Mouse (Mus musculus) heart, postnatal 25 days (tissue): ENCODE data around the gene Apom. TPM values are rescaled to one million over a fixed set of nuclear protein-coding genes. Genes with fewer than 3 reads are reported as not detected.
A peak's percentile ranks its signal among the peaks of the same experiment; 100 is the strongest.
"Not testable (repeated sequence)": the region's sequence is repeated elsewhere in the genome, so short reads cannot be mapped to it uniquely, and the experiment has no call there.

Experiments
- DNase-seq: peaks from one replicate; pipeline ENCODE4 v3.0.0; 2022; ENCODE audit warnings: low spot score
- intact Hi-C: fragments of 180-260 bp; cut with DNase I; formaldehyde crosslinking; loops from one replicate; pipeline ENCODE4 v1.15.1; 2025
- total RNA-seq, 2 experiments: library from RNA; stranded (reverse); gene quantifications; 2 replicates each; pipeline ENCODE4 v1.2.3; 2021

The Apom gene
- total RNA-seq, 2 experiments from 2014 or later, result not detected

DNA sequence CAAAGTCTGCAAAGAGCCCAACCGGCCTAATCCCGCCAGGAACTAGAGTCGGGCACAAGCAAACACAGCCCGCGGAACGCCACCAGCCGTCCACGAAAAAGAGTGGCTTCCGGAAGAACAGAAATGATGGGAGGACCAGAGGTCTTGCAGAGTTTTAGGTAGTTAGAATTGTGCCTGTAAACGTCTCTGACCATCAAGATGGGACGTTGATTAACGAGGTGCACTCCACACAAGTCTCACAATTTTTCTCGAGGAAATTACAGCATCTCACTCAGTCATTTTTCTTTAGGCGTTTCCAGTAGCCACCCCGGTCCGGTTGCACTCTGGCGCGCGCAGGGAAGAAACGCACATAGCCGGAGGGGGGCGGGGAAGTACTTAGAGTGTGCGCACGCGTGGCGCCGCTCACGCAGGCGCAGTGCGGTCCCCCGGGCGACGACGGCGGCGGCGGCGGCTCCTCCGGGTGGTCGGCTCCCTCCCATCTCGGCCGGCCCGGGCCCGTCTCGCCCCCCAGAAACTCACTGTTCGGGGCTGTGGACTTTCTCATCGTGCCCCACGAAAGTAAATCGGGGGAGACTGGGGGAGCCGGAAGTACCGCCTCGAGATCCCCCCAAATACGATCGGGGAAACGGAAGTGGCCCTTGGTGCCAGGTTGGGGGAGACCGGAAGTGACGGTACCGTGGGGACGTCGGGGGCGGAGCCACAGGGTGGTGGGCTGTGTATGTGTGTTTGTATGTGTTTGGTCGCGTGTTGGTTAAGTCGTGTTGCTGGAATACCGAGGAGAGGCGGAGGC is 3.1 kb upstream of the Apom start, which contains the start of gene Bag6:
TSS of gene Bag6 (plus strand) at position 378 of the 790 bp plus-strand sequence.
- intact Hi-C loops, result no loop called here
- peak; percentile 91 for DNase-seq

DNA sequence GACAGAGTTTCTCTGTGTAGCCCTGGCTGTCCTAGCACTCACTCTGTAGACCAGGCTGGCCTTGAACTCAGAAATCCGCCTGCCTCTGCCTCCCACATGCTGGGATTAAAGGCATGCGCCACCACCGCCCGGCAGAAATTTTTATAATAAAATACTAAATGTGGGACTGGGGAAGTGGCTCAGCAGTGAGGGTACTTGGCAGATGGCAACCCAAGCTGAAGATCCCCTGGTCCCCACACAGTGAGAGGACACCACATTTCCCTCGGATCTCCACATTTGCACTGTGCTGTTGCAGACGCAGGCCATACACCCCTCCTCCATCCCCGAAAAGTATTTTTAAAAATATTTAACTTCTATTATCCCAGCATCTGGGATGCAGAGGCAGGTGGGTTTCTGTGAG is 1.7 kb upstream of the Apom start:
- intact Hi-C loops, result no loop called here
- no peak for DNase-seq

DNA sequence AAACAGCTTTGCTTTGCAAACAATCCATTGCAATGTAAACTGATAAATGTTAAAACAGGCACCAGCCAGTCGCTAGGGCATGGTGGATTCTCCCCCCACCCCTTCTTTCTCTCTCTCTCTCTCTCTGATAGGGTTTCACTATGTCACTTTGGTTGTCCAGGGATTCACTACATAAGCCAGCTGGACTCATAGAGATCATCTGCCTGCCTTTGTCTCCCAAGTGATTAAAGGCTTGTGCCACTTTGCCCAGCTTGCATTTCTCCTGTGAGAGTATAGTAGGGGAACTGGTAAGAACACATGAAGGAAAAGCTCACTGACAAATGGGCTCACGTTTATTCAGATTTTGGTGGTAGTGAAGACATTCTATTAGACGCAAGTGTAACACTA is 317 bp upstream of the Apom start:
- no peak for DNase-seq
- intact Hi-C loops, result no loop called here

DNA sequence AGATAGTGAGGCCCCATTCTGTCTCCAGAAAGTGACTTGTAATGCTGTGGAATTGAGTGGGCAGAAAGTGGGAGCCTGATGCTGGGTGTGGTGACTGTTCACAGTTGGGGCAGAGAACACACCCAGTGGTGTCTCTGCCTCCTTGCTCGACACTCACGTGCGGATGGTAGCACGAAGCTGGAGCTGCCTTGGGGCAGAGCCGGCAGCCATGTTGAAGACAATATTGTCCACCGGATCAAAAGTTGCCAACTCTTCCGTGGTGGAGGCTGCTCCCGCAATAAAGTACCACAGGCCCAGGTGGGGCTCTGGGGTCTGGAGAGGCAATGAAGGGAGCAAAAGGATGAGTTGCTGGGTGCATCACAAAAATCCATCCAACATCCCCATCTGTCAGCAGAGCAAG is 812 bp downstream of the Apom start:
- DNase-seq, result no peak
- intact Hi-C loops, result no loop called here

DNA sequence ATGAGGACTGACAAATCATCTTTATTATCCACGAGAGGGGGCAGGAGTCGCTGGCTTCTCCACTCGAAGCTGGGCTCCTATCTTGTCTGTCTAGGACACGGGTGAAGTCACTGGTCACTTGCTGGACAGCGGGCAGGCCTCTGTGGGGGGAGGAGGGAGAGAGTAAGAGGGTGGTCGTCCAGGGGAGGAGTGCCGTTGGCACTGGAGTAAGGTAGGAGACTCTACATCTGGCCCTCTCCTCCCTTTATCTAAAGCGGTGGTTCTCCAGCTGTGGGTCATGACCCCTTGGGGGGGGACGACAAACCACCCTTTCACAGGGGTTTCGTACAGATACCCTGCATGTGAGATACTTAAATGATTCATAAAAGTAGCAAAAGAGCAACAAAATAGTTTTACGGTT is 2.9 kb downstream of the Apom start:
- intact Hi-C loops, result no loop called here
- DNase-seq, result no peak

DNA sequence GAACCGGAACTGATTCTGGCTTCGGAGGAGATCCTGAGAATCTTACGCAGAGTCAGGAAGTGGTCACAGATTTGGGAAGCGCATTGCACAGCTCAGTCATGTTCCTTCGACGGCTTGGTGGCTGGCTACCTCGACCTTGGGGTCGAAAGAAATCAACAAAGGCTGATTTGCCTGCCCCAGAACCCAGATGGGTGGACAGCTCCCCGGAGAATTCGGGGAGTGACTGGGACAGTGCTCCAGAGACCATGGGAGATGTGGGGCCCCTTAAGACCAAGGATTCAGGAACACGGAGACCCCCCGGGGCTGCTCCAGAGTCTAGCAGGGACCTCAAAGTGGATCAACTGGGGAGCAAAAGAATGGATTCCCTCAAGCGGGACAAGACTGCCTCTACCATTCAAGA is 4.8 kb downstream of the Apom start:
- intact Hi-C loops, result no loop called here
- DNase-seq, result no peak

DNA sequence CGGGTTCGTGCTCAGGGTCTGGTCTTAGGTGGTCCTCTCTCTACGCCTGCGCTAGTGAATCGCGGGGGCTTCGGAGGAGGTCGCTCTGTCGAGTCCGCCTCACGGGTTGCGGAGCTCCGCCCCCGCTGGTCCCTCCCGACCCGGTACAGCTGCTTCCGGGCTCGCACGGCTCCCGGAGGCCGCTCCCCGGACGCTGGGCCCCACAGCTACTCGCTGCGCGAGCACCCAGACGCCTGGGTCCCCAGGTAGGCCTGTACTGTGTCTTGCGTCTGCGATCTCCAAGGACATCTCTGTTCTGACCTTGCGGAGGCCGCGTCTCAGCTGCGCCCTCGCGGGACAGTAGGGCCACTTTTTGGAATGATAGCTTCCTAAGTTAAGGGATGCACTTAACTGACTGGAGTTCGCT is 5.6 kb downstream of the Apom start, which contains the start of gene D17H6S53E:
TSS of gene D17H6S53E (plus strand) at position 168 of the 406 bp plus-strand sequence.
- intact Hi-C loops, result no loop called here
- peak; percentile 67 for DNase-seq

DNA sequence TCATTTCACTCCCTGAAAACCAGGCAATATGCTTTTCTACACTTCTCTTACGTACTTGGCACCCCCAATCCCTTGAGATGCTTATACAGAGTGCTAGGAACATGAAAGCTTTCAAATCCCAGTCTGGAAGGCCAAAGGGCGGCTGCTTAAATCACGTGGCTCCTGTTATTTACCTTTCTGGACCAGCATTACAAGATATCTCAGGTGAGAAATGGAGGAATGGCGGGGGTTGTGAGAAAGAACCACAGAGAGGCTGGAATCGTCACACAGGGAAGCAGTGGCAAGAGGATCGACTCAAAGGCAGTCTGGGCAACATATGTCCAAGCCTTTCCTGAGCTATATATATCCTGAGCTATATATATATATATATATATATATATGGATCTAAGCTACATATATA is 6.3 kb downstream of the Apom start:
- DNase-seq, result no peak
- intact Hi-C loops, result no loop called here

DNA sequence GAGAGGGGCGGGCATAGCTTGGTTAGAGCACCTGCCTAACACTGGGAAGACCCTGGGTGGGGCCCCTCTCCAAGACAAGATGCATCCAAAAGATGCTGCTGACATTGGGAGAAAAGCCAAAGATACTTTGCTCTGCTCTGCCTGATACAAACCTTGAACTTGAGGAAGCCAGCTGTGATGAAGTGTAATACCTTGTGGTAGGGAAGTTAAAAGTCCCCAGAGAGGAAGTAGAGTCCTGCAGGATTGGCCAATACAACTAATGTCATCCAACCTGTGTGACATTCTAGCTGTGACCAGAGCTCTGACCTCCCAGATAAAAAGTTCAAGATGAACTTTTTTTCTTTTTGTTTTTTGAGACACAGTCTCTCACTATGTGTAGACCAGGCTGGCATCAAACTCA is 6.8 kb downstream of the Apom start:
- DNase-seq, result no peak
- intact Hi-C loops, result no loop called here

DNA sequence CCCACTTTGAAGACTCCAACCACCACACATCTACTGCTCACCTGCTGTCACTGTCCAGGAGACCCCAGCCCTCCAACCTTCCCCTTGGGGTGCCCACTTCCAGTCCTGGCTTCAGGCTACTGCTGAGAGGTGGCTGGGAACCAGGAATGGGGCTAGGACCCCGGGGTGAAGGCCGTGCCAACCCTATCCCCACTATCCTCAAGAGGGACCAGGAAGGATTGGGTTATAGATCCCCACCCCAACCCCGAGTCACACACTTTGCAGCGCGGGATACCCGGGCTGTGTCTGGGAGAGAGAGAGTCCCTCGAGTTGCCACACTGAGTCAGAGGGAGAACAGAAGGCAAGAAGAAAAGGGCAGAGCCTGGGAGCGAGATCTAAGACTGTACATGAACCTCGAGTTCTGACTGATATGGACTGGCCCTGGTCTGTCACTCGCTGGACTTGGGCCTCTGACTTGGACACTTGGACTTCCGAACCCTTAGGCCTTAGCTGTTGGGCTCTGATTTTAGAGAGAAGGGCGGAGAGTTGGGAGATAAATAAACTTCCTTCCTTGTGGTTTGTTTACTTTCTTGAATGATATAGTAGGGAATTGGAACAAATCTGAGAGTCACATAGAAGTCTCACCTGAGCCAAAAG is 7.5 kb downstream of the Apom start:
- intact Hi-C loops, result loop anchor here (5.0 kb wide), 2 partner anchors 38 to 113 kb away; partner anchors contain the start of genes Nfkbil1 and Prrc2a
- DNase-seq, result not testable (repeated sequence)

DNA sequence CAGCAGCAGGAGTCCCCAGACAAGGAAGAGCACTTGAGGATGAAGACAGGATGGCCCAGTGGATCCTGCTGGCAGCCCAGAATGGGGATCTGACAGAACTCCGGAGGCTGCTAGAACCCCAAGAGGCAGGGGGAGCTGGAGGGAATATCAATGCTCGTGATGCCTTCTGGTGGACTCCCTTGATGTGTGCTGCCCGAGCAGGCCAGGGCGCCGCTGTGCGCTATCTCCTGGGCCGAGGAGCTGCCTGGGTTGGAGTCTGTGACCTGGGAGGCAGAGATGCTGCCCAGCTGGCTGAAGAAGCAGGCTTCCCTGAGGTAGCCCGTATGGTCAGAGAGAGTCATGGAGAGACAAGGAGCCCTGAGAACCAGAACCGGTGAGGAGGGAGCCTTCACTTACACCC is 8.6 kb downstream of the Apom start:
- DNase-seq, result not testable (repeated sequence)
- intact Hi-C loops, result loop anchor here (5.0 kb wide), 2 partner anchors 39 to 114 kb away; partner anchors contain the start of genes Nfkbil1 and Prrc2a

DNA sequence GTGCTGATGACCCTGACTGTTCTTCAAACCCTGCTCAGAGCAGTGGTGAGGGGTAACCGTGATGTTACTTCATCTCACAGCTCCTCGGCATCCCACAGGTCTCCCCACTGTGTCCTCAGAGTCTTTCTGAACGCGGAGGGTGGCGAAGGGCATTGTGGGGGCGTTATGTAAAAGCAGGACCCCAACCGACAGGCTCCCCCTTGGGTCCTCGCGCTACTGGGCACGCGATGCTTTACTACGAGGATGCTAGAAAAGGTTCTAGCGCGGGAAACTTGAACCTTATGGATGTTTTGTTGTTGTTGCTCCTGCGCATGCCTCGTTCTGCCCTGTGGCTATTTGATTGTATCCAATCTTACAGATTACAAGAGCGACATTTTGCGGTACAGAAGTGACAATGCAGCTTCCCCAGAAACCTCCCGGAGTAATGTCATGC is 10.0 kb downstream of the Apom start, which contains the start of gene Csnk2b:
TSS of gene Csnk2b (minus strand) at position 183 of the 433 bp plus-strand sequence.
- DNase-seq, result no peak
- intact Hi-C loops, result loop anchor here (5.0 kb wide), 2 partner anchors 40 to 115 kb away; partner anchors contain the start of genes Nfkbil1 and Prrc2a

DNA sequence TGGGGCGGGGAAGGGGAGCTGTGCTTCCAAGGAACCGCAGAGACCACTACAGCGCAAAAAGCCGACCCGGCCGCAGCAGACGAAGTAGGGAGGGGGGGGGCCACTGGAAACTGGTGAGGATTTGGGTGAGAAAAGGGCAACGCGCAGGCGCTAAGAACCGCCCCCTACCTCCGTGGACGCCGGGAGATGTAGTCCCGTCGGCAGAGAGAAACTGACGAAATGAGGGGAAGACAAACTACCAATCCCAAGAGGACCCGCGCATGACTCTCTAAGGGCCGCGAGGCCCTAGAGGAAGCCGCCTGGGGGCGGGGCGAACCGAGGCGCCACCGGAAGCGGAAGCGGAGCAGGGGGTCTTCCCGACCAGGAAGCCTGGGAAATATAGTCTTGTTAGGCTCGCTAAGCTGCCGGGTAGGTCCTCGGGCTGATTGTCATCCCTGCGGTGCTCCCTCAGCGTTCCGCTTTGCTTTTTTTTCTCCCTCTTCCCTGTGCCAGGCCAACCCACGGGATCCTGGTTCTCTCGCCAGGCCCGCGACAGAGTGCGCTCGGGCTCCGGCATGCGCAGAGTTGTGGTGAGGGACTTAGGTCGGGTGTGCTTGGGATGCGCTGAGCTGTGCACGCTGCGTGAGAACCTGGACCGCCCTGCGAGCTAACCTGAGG is 10.6 kb downstream of the Apom start, which contains the start of gene Gpank1:
TSS of gene Gpank1 (plus strand) at position 313 of the 657 bp plus-strand sequence.
- intact Hi-C loops, result loop anchor here (5.0 kb wide), 2 partner anchors 41 to 116 kb away; partner anchors contain the start of genes Nfkbil1 and Prrc2a
- peak; percentile 98 for DNase-seq

DNA sequence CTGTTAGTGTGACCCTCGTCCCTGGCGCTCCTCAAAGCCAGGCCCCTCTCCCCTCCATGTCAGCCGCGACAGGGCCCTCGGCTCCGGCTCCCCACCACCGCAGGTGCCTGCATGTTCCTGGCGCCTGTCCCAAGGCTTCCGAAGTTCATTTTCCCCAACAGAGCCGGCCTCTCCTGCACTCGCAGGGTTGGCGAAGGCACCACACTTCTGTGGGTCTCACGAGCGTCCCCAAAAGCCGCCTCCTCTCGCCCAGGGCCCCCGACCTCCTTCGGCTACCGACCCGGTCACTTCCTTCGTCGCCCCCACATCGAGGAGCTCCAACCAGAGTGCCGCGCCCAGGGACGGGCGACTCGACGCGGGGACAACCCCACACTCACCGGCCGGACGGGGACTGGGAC is 11.1 kb downstream of the Apom start:
- DNase-seq, result no peak

DNA sequence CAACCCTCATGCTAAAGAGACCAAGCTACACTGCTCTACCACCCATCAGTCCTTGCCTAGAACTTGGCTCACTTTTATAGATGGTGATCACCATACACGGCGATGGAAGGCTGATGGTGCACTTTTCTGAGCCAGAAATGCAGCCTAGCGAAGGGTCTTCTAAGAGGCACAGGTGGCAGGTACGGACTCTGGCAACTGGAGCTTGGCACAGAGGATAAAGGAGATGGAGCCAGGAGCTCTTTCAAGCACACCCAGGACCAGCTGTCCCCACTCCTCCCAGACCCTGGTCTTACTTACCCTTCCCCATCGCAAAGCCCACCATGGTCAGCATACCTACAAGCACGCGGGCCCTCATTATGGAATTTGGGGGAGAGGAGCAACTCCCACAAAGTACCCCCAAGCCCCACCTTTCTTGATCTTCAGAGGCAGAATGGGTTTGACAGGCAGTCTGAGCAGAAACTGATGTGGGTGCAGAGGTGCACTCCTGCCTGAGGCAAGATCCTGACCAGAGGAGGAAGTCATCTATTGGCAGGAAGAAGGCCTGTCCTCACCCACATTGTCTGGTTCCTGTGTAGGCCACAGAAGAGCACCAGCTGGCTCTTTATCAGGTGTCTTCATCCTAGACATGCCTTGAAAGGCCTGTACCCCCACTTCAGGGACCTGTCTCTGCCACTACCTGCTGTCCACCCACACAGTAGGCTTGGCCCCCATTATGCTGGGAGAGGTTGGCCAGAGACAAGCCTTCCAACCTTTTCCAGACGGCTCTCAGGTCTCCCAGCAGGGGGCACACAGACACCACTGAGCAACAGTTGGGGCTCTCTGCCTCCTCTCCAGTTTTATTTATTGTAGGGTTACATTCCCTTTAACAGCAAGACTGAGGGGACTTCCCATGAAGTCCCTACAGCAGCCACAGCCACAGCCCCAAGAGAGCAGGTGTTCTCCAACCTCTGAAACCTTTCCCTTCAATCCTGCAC is 16.5 kb downstream of the Apom start, which contains the start of gene Ly6g5b:
TSS of gene Ly6g5b (minus strand) at position 383 of the 974 bp plus-strand sequence.
- intact Hi-C loops, result no loop called here
- DNase-seq, result no peak

More for the DNA sequence above, 11.1 kb downstream of the Apom start:
- intact Hi-C loops, result loop anchor here (5.0 kb wide), 2 partner anchors 42 to 117 kb away; partner anchors contain the start of genes Nfkbil1 and Prrc2a

DNA sequence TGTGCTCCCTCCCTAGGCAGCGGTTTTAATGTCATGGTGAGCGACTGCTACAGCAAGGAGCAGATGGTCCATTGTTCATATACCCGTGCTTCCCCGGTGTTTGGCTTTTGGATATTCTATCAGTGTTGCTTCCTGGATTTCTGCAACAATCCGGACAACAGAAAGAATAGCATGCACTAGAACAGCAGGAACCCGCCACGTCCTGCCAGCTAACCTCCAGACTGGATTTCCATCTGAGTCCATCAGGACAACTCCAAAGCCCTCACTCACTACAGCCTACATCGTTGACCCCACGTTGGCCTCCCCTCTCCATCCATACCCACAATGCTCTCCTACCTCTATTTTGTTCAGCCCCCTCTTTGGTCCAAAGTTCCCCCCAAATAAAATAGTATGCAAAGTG is 20.1 kb downstream of the Apom start:
- DNase-seq, result no peak
- intact Hi-C loops, result no loop called here

DNA sequence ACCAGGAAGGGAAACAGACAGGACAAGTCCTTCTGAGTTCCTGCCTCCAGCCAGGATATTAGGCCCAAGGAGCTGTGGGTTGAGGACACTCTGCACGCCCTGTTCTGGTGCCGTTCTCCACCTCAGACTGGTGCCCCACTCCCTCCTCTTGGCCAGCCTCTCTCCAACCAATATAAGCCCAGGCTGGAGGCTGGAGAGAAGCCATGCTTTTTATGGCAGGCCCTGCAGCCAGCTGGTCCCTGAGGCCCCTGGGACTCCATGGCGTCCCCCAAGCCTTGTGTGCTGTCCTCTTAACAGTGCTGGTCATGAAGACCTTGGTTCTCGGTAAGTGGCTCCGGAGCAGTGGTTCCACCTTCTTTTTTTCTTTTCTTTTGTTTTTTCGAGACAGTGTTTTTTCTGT is 23.8 kb downstream of the Apom start, which contains the start of gene Ly6g5c:
TSS of gene Ly6g5c (plus strand) at position 183 of the 400 bp plus-strand sequence.
- intact Hi-C loops, result no loop called here
- no peak for DNase-seq

DNA sequence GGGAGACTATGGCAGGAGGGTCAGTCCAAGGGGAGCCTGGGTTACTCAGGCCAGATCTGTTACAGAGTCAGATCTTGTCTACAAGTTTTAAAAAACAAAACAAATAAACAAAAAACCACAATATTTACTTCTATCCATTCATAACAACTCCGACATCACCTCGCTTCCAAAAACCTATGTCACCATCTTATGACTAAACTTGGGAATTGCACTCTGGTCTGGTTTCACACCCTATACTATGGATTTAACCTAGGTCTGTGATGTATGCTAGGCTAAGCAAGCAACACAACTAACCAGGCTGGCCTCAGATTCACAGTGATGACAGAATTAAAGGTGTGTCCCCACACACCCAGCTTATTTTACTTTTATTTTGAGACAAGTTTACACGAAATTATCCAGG is 25.3 kb downstream of the Apom start:
- intact Hi-C loops, result loop anchor here (1.0 kb wide), 1 partner anchor 85 kb away; no protein-coding TSS in a partner anchor
- no peak for DNase-seq
